Mouse (Mus musculus) embryo, embryonic 10.5 days (tissue): Measurements from ENCODE around the gene March5.
"Not testable (repeated sequence)": the region's sequence is repeated elsewhere in the genome, so short reads cannot be mapped to it uniquely, and the experiment has no call there.

Source experiments
- DNase-seq: peaks from one replicate; pipeline ENCODE4 v3.0.0-alpha.2; 2015; ENCODE audit warnings: low spot score

The March5 gene

DNA sequence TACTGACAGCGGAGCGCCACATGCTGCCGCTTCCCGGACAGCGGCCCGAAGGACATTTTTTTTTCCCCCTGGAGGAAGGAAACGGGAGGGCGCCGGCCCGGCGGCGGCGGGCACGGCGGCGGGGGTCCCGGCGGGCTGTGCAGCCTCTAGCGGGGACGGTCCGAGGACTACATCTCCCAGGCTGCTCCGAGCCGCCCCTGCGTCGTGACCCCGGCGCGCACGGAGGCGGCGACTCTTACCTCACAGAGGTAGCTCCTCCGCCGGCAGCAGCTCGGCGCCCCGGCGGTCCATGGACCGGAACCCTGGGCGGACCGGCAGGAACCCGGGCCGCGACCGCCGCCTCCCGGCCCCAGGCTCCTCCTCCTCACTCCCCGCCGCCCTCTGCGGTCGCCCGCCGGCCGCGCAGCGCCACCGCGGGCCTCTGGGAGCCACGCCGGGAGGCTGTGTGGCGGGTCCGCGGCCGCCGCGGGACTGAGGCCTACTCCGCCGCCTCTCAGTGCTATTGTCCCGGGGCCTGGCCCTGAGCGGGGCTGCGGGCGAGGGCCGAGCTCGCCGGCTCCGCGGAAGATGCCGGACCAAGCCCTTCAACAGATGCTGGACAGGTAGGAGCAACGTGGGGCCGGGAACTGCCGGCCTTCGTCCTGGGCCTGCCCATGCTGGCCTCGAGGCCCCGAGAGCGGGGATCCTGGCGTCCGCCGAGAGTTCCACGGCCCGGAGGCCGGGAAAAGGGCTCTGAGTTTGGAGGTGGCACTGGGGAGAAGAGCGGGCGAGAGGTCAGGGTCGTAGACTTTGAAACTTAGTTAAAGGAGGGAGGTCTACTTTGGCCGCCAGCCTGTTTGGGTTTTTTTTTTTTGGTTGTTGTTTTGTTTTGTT, at the start of gene March5:
Gene March5 (plus strand): TSS at position 241 of the 873 bp plus-strand sequence.
- peak; percentile 89 for DNase-seq

DNA sequence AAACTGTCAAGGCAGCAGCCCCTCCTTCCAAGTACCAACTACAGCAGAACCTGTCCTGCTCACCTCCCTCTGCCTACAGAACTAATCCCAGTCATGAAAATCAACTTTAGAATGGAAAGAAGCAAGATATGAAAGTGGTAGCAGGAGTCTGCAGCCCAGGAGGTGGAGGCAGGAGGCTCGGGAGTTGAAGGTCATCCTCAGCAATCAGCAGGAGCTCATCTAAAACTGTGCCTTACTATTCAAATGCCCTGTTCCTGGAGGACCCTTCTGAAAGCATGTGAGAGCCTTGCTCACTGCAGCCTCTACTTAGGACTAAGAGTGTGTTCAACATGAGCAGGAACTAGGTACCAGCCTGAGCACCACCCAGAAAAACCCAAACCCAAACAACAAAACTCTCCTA, 35.2 kb upstream of the March5 start:
- DNase-seq, result no peak

DNA sequence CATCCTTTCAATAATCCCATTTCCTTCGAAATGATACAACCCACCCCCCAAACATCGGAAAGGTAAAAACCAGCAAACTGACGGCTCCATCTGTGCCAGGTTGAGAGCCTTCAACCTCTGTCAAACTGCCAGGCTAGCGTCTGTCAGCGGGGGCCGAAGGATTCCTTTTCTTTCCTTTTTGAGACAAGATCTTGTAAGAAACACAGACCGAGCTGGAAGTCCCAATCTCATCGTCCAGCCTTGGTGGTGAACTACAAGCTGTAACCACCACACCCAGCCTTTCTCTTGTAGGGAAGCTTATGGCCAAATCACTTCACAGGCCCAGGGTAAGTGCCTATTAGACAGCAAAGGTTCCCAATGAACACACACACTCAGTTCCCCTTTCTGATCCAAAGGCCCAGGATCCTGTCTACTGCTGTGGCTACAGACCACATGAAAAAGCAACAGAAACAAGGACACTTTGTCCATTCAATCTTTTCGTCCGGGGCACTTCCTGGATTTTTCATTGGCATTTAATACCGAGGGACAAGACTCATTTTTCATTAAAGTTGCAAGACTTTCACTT, 34.7 kb upstream of the March5 start:
- no peak for DNase-seq

DNA sequence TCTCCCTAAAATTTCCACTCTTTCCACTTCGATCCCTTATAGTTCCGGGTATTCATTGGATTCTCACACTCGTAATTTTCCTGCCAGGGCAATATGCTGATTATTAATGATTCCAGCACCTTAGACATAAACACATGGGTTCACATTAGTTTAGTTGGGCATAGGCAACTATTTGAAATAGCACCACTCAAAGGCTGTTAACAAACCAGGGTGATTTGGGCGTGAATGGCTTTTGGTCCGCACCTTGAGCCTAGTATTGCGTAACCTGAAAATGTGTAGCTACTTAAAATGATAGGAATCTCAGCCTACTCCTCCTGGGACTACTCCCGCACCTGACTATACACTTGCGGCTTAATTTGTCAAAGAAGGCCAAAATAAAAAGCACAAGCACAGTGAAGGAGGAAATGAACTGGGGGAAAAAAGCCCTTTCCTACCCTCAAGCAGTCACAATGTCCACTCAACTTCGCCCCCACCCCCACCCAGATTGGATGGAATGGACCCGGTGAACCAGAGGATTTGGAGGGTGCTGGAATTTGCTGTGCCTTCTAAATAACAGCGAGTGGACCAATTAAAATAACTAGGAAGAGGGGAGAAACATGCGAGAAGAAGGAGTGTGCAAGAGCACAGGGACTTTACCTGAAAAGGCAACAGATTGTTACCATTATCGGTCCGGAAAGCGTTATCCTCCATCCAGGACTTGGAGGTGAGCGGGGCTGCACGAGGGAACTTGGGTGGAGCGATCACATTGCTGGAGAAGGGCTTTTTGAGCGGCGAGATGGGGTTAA, 33.8 kb upstream of the March5 start:
- peak; percentile 8 for DNase-seq

DNA sequence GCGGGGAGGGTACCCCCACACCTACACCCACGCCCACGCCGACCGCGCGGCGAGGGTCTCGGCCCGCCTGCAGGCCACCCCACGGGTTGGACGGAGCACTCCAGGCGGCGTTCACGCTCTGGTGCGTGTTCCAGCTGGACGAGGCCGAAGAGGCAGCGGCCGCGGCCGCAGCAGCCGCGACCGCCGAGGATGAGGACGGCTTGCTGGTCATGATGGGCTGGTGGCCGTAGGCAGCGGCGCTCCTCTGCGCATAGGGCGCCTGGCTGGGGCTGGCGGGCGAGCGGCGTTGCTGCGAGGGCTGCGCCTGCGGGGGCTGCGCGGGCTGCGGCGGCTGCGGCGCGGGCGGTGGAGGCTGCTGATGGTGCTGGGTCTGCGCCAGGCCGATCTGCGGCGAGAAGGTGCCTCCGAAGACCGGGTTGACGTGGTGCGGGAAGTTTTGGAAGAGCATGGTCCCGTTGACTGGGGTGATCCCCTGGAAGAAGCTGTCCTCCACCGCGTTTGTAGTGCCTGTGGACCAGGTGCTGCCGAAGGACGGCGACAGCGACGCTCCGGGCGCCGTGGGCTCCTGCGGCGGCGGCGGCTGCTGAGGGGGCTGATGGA, 33.1 kb upstream of the March5 start:
- peak; percentile 60 for DNase-seq

DNA sequence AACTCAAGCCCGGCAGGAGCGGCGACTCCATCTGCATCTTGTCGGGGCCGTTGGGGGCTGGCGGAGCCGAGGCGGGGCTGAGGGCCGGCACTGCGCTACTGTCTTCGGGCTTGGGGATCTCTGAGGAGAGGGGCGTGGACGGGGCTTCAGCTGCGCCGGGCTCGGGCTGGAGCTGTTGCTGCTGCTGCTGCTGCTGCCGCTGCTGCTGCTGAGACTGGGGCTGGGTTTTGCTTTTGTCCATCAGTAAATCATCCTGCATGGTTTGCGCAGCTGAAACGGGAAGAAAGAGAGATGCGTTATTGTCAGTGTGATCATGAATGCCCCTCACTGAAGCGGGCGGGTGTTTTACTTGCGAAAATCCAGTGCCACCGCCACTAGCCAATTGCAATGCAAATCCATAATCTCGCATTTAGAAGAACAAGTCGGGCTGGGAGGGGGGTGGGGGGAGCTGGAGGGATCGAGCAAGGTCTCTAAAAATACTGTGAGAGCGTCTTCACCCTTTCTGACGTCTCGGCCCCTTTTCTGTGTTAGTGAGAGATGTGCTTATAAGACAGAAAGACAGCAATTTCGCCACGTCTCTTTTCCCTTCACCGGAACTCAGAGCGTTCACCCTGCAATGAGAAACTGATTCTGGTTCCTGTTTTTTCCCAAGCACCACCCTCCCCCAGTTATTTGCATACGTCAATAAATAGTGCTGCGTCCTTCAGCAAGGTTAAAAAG, 32.5 kb upstream of the March5 start:
- peak; percentile 77 for DNase-seq

DNA sequence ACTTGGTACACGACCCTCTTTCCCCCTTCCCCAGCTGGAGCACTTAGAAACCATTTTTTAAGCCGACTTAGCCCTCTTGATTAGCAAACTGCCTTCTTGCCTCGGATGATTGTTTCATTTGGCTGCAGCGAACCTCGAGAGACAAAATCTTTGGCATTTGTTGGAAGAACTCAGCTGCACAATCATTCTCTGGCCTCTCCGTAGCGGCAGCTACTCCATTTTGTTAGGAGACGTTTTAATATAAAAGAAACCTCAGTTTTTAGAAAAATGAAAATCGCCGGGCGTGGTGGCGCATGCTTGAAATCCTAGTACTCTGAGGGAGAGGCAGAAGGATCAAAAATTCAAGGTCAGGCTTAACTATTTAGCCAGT, 31.9 kb upstream of the March5 start:
- DNase-seq, result no peak

DNA sequence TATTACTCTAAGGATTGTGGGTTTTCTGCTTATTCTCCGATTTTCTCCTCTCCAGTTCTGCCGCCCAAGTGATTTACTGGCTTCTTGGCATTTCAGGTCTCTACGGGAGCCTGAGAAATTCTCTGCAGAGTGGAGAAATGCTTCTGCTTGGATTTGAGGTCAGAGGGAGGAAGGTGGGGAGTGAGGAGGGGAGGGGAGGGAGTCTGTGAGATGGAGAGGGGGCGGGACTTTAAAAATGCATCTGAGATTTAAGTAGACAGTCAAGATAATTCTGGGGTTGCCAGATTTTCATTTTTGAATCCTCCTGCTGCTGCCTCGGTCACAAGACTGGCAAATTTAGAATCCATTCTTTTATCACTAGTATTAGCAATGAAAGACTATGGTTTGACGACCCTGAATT, 31.4 kb upstream of the March5 start:
- peak; percentile 50 for DNase-seq

DNA sequence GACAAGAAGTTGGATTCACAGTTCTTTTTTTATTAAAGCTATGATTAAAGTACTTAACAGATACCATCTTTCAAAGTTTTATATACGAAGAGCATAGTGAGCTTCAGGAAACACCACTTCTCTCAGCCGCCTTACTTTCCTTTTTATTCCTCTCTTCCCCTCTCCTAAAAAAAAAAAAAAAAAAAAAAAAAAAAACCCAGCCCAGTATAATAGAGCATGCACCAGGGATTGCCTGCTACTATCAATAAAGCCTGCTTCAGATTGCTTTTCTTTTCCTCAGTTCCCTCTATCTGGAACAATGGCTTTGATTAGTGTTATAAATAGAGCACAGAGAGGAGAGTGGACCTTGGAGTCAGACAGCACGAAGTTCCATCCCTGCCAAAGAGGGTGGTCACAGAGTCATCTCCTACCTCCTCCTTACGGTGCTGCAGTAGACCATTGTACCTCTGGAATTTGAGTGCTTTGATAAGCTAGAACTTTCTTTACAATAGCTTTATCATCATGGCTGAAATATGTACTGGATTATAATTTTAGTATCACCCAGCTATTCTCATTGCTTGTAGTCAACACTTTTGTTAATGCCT, 30.4 kb upstream of the March5 start:
- DNase-seq, result peak; percentile 13

DNA sequence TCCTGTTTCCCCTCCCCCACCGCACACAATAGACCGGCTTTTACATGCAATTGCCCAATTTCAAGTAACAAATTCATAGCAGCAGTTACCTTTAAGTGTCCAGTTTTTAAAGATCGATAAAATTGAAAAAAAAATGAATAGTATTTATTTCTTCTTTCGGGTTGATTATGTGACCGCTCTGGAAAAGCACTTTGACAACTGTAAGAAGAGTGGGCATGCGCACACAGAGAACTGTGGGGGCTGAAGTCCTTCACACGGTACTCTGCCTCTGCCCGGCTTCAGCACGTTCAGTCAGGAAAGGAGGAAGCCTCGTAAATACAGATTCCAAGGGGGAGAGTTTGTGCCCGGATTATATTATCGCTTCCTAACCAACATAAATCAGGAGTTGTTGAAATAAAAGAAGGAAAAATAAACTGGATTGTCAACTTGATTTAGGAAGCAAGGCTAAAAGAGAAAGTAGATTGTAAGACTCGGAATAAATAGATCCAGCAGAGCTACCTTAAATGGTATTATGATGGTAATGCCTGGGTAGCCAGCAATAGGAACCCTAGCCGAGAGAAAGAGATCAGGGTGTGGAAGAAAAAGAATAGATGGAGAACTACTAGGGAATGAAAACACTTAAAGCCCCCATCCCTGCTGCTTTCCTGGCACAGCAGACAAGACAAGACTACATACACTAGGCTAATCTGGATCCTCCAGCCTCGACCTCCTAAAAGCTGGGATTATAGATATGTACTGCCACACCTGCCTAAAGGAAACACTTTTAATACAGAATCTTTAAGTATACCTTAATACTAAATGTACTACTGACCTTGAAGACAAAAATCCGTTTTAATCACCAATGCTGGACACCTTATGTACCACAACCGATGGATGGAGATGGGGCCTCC, 29.3 kb upstream of the March5 start:
- DNase-seq, result peak; percentile 87

DNA sequence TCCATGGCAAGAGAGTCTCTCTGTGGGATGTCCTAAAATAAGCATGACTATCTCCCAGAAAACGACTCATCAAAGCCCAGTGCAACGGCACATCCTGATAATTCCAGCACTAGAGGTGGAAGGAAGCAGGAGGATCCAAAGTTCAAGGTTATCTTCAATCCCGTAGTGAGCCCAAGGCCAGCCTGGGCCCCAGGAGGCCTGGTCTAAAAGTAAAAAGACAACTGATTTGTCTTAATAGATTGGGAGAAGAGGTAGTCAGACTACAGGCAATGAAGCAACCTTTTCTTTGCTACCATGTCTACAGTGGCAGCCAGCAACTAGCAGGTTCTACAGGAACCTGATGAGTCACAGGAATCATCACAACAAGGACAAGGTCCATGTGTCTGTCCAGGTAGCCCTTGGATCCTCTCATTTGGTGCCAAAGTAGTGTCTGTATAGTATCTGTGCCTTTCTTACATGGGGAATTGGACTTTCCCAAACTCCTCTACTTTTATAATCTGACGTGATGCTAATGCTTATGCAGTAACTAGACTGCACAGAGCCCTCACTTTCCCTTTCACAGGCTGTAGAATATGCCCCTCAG, 18.9 kb upstream of the March5 start:
- no peak for DNase-seq

DNA sequence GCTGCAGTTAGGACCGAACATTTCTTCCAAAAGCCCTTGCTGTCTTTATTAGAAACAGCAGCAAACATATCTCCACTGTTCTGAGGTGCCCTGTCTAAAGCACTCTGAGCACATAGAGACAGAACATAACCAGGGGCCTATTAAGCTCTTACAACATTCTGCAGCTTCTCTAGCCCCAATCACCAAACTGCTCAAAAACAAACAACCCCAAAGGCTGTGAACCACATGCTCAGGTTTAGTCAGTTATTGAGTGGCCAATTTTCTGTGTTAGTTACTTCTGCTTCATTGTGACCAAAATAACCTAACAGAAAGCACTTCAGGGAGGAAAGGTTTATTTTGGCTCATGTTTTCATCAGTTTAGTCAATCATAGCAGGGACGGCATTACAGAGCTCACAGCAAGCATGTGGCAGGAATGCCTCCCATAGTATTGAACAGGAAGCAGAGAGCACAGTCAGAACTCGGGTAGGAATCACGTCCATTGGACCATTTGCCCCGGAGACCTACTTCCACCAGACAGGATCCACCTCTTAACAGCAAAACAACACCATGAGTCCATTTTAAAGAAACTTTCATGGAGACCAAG, 14.8 kb upstream of the March5 start:
- DNase-seq, result no peak

DNA sequence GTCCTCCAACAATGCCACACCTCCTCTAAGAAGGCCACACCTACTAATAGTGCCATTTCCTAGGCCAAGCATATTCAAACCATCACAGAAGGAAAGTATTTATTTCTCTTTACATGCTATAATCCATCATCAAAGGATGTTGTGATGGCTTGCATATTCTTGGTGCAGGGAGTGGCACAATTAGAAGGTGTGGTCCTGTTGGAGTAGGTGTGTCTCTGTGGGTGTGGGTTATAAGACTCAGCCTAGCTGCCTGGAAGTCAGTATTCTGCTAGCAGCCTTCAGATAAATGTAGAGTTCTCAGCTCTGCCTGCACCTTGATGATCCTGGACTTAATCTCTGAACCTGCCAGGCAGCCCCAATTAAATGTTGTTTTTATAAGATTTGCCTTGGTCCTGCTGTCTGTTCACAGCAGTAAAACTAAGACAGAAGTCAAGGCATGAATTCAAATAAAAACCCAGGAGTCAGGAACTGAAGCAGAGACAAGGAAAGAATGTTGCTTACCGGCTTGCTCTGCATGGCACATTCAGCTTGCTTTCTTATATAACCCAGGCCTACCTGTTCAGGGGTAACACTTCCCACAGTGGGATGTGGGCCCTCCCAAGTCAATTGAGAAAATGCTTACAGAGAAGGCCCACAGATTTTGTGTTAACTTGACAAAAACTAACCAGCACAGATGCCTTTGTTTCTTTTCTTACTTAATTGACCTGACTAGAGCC, 9.0 kb upstream of the March5 start:
- DNase-seq, result no peak

DNA sequence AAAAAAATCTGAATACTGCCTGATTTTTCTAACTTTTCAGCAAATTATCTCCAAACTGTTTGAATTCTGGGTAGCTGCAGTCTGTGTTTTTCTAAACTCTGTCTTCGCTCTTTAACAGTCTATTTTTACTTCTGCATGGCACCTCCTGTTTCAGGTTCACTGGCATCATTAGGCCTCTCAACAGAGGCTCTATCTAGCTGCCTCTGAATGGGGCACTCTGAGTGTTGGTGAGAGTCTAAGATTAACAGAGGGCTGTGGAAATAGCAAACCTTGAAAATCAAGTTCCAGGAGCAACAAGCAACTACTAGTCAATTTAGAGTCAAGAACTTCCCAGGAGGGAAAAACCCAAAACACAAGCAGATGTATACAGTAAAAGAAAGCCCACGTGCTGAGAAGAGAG, 7.5 kb upstream of the March5 start:
- DNase-seq, result no peak

DNA sequence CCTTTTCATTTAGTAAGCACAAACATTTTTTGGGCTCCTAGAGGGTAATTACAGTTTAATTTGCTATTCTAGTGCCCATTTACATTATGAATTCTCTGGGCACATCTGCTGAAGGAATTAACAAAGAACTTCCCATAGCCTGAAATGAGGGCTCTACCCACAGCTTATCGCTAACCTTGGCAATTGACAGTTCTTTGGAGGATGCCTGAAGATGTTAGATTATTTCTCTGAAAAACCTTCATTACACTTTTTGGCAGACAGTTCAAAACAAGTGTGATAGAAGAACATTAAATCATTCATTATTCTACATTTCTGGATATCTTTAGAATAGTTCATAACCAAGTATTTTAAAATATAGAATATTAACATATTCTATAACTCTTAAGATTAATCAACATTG, 4.0 kb upstream of the March5 start:
- no peak for DNase-seq

DNA sequence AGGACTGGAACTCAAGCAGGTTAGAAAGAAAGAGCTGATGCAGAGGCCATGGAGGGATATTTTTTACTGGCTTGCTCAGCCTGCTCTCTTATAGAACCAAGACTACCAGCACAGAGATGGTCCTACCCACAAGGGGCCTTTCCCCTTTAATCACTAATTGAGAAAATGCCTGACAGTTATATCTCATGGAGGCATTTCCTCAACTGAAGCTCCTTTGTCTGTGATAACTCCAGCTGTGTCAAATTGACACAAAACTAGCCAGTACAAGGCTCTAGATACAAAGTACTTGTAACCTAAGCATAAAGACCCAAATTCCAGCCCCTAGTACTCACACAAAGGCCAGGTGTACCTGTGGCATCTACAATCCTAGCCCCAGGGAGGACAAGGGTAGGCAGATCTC, 2.2 kb upstream of the March5 start:
- not testable (repeated sequence) for DNase-seq

DNA sequence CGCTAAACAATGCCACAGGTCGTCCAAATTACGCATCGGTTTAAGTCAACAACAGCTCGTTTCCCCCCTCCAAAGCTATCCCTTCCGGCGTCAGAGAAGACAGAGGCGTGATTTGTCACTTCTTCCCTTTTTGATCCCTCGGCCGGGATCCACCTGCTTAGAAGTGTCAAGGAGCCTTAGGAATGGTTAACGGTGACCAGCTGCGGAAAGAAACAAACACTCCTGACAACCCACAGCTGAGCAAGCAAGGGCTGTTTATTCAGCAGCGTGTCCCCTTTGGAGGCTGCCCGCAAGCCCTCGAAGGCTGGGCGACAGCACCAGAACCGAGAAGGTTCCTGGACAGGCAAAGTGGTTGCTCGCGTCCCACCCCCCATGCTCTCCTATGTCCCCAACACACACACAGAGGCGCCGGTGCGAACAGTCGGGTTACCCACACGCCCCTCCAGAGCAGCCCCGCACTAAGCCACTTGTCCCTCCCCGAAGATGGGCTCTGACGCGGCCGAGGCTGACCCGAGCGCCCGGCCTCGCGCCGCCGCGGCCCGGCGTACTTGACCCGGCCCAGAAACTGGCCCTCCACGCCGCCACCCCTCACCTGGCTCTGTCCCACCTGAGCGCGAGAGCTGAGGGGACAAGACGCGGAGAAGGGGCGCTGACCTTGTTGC, 571 bp upstream of the March5 start:
- DNase-seq, result peak; percentile 65

DNA sequence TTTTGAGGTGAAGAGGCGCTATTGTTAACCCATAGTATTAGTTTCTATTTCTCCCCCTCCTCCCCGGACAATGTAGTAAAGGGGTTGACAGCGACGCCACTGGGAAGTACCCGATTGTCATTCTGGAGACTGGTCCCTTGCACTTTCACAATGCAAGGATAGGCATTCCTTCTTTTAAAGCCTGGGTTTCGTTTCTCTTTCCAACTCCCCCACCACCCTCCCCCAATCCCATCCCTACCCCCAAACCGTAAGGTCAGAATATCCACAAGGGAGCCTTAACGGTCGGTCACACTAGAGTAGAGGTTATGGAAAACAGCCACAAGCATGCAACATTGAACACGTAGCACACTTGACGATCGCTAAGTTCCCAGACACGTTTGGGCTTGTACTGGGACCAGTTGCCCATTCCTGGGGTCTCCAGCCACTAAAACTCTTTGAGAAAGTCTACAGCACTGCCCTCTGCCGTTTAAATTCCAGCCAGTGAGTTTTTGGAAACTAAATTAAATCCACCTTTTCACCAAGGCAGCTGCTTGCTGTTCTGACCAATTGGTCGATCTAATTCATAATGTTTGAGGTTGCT, 923 bp downstream of the March5 start, which contains the start of gene Cpeb3:
Gene Cpeb3 (minus strand): TSS at position 426 of the 580 bp plus-strand sequence.
- peak; percentile 85 for DNase-seq
